Mouse (Mus musculus): ENCODE data around the gene Ndufaf1.
A peak's percentile ranks its signal among the peaks of the same experiment; 100 is the strongest.

Gene Ndufaf1

DNA sequence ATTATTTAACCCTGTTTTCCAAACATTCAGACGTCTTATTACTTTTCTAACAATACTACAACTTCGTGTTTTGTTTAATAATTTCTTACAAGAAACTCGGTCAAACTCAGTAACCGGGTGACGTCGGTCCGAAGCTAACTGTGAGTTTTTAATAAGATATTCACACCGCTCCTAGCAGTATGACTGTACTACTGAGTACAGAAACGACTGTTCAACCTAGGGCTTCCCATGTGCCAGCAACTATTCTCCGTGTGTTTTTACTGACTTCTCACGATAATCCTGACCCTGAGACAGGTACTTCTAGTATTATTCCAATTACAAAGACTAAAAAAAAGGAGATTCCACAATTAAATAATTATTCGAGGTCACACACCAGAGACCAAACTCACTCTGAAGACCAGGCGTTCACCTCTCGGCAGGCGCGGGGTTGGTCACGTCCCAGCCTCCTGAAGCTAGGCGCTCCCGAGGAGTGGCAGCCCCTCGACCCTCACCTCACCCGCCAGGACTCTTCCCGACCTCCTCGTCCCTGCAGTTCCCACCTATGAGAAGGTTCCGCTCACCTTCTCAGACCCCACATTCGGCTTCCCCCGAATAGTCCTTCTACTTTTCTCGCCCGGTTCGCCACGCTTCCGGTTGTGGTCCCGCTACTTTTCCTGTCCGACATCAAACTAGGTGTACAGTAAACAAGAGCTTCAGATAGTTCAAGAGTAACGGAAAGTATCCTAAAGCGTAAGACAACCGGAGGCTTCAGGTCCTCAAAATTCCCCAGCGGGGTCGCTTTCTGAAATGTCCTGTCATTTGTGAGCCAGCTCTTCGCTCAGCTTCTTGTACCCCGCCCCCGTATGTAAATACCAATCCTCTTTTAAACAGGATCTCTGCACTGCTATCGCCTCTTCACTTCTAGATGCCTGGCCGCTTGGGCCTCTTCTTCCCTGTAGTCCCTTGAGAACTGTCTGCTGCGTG is at the start of gene Ndufaf1:
Gene Ndufaf1, minus strand, starts transcription at position 608 of the 963 bp plus-strand sequence.
- DNase-seq, result peak; percentile 96

DNA sequence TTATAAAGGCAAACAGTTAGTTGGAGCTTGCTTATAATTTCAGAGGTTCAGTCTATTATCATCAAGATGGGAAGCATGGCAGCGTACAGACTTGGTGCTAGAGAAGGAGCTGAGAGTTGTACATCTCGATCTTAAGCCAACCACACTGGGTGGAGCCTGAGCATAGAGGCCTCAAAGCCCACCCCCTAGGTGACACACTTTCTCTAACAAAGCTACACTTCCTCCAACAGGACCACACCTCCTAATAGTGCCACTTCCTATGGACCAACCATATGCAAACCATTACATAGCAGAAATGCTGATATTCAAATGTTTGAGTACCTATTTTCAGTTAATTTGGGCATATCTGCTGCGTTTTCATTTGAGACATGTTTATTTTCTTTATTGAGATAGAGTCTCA is 47.4 kb upstream of the Ndufaf1 start:
- DNase-seq, result peak; percentile 75

DNA sequence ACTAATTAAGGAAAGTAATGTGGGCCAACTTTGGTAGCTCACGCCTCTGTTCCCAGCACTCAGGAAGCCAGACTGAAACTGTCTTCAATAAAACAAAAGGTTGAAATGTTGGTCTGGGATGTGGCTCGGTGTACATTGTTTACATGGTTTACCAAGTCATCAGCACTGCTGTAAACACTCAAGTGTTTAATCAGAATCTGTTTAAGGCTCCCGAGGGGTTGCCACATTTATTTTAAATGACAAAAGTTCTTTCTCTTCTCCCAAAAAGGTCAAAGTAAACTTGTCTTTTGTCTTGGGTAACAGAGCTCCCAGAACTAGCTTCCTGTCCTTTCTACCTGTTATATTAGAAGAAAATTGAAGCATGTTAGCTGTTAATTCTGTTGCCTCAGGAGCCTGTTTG is 45.0 kb upstream of the Ndufaf1 start:
- peak; percentile 16 for DNase-seq

DNA sequence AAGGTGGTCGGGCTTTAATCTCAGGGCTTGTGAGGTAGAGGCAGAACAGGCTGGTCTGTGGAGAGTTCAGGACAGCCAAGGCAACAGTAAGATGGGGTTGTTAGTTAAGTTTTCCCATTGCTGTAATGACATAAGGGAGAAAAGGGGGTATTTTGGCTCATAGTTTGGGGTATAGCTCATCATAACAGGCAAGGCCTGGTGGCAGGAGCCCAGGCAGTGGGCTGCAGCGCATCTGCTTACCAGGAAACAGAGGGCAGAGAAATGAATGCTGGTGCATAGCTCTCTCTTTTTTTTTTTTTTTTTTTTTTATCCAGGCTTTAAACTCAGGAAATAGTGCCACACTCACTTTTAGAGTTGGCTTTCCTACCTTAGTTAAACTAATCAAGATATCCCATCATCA is 40.5 kb upstream of the Ndufaf1 start:
- DNase-seq, result peak; percentile 79

DNA sequence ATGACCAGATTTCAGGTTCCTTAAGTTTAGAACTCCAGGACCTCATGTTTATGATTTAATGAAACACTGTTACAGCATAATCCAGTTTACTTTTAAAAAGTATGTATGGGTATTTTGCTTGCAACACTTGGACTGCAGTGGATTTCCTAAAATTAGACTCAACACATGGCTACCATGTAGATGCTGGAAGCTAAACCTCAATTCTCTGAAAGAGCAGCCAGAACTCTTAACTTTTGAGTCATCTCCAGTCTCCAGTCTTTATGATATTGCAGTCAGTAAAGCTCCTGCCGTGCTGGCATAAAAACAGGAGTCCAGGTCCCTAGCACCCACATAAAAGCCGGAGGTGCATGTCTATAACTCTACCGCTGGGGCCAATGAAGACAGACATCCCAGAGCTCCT is 37.3 kb upstream of the Ndufaf1 start:
- no peak for DNase-seq

DNA sequence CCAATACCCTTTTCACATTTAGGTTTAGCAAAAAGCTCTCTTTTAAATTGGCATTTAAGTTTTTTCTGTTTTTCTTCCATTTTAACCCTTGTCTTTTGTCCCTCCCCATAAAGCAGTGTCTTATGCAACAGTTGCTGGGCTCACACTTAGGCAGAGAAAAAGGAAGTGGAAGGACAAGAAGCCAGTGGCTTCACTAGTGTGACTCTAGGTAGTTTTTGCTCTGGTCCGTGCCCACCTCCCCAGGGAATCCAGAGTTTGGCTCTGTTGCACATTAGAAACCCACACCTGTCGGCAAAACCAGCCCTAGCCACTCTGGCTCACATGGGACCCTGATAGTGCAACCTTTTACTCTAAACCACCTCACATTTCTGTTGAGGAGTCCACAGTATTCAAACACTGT is 35.8 kb upstream of the Ndufaf1 start:
- DNase-seq, result peak; percentile 72

DNA sequence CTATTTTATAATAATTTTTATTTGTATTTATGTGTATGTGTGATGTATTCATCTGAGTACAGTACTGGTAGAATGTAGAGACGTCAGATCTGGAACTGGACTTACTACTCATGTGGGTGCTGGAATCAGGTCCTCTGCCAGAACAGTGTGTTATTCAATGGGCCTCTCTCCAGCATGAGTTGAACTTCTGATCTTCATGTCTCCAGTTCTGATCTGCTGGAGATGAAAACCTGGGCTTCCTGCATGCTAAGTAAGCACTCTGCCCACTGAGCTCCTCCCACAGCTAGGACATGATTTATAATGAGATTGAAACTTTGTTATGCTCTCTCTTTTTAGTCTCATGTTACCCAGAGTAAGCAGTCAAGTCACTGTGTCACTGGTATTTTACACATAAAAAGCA is 33.5 kb upstream of the Ndufaf1 start:
- peak; percentile 33 for DNase-seq

DNA sequence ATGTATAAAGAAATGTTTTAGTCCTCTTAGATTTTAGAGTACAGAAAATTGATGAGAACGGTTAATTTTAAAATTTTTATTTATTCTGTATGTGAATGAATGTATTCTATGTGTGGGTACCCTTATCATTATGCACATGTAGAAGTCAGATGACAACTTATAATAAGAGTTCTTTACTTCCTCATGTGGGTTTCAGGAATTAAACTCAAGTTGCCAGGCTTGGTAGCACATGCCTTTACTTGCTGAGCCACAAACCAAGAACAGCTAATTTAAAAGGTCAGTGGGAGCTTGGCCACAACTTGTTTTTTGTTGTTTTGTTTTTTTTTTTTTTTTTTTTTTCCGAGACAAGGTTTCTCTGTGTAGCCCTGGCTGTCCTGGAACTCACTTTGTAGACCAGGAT is 32.2 kb upstream of the Ndufaf1 start:
- no peak for DNase-seq

DNA sequence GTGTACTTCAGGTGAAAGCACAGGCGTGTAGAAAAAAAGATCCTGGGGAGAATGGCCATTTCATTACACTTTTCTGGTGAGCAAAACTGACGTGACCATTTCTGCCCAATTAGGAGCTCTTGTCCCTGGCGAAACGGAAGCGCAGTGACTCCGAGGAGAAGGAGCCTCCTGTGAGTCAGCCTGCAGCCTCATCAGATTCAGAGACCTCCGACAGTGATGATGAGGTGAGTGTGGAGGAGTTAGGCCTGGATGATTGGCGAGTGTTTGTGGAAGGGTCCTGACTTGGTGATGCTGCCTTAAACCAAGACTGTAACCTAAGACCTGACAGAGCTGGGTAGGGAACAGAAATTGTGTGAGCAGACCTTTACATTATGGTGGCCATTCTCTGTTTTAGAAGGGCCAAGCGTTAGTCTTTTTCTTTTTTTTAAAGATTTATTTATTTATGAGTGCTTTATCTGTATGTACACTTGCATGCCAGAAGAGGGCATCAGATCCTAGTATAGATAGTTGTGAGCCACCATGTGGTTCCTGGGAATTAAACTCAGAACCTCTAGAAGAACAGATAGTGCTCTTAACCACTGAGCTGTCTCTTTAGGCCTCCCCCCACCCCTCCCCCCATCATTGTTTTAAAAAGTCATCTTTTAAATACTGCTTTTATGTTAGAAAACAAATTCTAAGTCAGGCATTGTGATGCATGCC is 29.5 kb upstream of the Ndufaf1 start:
- peak; percentile 52 for DNase-seq

DNA sequence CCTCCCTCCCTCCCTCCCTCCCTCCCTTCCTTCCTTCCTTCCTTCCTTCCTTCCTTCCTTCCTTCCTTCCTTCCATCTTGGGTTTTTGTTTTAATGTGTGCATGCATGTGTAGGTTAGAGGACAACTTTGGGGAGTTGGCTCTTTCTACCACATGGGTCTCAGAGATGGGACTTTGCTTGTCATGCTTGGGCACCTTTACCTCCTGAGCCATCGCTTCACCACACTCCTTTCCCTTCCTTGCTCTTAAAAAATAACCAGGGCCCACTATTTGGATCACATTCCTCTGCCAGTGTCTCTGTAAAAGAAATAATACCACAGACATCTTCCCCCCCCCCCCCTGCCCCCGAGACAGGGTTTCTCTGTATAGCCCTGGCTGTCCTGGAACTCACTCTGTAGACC is 21.1 kb upstream of the Ndufaf1 start:
- no peak for DNase-seq

DNA sequence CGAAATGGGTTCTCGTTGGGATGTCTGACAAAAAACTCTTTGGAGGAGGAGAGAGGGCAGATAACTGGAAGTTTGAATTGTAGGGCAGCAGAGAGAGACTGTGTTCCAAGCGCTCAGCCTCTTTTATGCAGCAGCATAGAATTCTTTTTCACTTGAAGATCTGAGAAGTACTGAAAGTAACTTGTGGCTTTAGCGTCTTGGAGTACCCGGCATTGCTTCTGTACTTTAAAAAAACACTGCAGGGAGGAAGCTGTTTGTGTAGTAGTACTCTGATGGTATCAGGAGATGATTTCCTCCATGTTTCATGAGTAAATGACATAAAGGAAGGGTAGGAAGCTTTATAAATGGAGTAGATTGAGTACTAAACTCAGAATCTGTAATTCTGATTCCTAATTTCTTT is 13.2 kb upstream of the Ndufaf1 start:
- no peak for DNase-seq

DNA sequence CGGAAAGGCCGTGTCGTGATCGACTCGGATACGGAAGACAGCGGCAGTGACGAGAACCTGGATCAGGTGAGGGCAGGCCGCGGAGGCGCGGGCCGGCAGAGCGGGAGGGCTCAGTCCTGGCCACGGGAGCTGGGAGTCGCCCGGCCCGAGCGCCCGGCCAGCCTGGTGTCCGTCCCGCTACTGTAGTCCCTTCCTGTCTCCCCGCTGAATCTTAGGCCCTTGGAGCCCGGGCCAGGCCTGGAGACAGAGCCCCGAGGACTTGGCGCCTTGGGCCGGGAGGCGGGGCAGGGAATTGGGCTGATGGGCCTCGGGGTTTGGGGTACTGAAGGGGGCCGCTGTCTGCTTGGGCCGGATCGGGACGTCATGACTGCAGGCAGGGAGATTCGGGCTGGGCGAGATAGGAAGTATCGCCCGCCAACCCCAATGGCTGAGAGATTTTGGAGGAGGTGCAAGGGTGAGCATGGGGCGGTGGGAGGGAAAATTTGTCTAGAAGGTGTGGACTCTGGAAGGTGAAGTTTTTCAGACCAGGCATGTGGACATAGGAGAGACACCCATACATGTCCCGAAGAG is 12.7 kb upstream of the Ndufaf1 start:
- no peak for DNase-seq

DNA sequence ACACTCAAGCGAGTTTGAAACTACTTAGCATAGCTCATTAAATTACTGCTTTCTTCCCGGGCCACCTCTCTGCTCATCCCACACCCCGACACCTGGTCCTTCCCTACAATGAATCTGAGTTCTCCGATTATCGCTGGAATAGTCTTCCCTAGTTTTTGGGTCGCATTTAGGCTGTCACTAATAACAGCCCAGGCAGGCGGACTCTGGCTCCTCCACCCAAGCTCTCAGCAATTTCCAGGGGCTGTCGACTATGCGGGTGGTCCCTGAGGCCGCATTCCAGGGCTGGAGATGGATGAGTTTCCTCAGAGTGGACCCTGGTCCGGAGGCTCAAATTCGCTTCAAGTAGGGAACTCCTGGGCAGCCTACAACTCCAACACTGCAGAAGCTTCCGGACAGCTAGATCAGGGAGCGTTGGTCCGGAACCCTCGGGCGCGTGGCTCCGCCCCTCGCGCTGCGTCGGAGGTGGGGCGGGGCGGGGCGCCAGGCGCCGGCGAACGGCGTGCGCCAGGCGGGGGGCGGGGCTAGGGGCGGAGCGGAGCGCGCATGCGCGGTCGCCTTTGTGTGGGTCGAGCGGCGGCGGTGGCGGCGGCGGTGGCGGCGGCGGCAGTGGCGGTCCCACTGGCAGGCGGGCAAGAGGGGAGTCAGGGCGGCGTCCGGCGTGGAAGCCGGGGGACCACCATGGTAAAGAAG is 12.0 kb upstream of the Ndufaf1 start, which contains the start of gene Rtf1:
Gene Rtf1, plus strand, starts transcription at position 544 of the 690 bp plus-strand sequence.
- peak; percentile 99 for DNase-seq

DNA sequence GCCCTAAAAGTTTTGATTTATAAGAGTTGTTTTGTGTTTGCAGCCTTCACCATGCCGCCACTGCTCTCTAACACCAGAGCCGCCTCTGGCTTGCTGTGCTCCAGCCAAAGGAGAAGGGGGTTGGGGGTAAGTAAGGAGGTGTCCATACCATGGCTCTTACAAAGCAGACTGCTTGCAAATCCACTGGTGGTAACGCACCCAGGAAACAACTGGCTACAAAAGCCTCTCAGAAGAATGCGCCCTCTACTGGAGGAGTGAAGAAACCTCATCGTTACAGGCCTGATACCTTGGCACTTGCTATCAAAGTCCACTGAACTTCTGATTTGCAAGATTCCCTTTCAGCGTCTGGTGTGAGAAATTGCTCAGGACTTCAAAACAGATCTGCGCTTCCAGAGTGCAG is 6.4 kb upstream of the Ndufaf1 start:
- DNase-seq, result peak; percentile 60

DNA sequence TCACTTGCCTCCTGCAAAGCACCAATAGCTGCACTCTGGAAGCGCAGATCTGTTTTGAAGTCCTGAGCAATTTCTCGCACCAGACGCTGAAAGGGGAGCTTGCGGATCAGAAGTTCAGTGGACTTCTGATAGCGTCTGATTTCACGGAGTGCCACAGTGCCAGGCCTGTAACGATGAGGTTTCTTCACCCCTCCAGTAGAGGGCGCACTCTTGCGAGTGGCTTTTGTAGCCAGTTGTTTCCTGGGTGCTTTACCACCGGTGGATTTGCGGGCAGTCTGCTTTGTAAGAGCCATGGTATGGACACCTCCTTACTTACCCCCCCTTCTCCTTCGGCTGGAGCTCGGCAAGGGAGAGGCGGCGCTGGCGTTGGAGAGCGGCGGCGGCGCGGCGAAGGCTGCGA is 3.1 kb upstream of the Ndufaf1 start:
- DNase-seq, result peak; percentile 33

DNA sequence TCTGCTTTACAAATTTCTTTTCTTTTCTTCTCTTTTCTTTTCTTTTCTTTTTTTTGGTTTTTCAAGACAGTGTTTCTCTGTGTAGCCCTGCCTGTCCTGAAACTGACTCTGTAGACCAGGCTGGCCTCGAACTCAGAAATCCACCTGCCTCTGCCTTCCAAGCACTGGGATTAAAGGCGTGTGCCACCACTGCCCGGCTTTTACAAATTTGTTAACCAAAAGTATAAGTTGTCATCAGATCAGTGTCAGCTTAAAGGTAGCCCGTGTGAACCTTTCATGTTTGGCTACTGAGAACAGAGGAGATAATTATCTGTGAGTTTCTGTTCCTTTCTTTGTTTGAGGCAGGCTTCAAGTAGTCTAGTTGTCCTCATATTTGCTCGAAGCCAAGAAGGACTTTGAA is 18.4 kb downstream of the Ndufaf1 start:
- DNase-seq, result peak; percentile 15

DNA sequence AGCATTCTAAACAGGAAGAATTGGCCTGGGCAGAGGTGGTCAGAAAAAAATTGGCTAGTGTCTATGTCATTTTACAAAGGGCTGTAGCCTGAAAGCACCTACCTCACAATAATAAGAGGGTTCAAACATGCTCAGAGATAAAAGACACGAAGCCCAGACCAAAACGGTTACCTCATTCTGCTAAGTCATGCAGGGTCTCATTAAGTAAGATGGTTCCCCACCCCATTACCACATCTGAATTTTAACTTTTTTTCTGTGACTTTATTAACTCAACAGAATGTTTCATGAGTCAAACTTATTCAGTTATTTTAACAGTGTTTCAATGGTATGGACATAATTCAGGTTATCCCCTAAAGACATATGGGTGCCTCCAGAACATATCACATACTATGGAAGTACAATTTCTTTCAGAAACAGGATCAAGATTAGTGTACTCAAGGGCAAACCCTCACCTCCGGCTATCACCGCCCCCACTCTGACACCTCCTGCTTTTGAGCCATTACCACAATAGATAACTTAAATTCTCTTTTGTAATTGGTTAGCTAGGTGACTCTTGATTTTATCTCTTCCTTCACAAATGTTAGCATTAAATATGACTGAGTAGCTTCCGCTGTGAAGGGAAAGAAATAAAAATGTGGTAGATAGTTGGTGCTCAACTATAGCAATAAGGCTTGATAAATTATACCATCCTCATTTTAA is 21.3 kb downstream of the Ndufaf1 start:
- no peak for DNase-seq

DNA sequence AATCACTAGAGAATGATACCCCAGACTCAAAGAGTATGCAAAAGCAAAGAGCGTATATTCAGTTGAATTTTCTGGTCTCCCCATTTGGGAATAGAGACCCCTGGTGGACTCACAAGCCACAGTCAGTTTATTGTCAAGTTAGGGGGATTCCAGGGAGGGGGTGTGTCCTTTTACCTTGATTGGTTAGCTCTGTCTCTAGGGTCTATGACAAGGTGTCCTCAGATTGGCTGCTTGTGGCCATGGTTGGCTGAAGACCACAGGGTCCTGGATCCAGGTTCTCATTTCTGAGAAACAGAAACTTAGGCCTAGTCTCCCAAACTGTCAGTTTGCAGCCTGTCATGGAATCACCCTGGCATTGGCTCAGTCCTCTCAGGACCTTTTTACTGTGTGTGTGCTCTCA is 25.8 kb downstream of the Ndufaf1 start:
- peak; percentile 61 for DNase-seq

DNA sequence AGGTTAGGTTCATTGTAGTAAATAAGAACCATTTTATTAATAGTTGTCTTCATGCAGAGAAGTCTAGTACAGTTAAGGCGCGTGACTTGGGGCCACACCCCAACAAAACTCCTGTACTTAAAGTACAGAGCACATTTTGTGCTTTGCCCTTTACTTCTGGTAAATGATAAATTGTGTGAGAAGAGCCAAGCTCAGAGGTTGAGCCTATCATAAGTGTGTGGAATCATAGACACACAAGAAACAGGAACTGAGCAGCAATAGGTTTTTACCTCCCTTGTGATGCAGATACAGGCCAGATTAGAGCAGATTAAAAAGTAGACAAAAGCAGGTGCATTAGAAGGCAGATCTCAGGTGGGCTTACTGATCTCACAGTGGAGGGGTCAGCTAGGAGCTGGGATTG is 41.3 kb downstream of the Ndufaf1 start:
- no peak for DNase-seq

DNA sequence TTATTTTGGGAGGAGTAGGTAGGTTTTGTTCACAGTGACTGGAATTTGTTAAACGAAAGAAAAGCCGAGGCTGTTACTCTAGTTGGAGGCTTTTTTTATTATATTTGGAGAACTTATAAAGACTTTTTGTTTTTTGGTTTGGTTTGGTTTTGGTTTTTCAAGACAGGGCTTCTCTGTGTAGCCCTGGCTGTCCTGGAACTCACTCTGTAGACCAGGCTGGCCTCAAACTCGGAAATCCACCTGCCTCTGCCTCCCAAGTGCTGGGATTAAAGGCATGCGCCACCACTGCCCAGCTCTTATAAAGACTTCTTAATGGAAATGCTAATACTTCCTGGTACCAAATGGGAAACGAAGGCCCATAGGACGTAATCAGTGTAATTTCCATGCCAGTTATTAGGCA is 43.6 kb downstream of the Ndufaf1 start:
- peak; percentile 17 for DNase-seq

DNA sequence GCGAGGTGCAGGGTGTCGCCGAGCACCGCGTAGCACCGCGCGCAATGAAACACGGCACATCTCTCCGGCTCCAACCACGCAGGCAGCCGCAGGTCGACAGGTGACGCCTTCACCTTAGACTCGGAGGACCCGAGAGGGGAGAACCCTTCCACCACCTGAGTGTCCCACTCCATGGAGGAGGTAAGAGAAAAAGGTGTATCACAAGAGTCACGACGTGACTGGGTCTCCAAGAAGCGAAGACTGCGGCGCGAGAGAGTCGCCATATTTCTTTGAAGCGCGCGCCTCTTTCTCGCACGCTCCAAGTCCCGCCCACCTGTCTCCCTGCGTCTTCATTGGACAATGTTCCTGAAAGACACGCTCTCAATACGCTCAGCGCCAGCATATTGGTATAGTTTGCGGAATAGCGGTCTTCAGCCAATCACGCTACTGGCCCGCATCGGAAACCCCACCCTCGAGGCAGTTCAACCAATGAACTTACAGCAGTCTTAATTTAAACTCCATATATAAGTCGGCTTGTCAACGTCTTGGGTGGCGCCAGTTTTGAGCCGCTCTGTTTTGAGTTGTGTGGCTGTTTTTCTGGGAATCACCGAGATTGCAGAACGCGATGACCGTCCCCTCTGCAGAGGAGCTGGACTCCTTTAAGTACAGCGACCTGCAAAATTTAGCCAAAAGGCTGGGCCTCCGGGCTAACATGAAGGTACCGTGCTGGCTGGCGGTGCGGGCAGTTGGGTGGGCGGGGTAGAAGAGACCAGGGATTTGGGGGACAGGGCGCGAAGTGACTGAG is 44.2 kb downstream of the Ndufaf1 start, which contains the start of the genes Nusap1 and Oip5:
Gene Nusap1, plus strand, starts transcription at position 100 of the 784 bp plus-strand sequence.
Gene Oip5, minus strand, starts transcription at position 271 of the 784 bp plus-strand sequence.
- peak; percentile 99 for DNase-seq

Measured in heart, adult 11 months (tissue).